Mouse (Mus musculus) bone marrow macrophage, adult 2 months (primary cell): Measurements from ENCODE around the gene Maneal. TPM values are rescaled to one million over a fixed set of nuclear protein-coding genes. Genes with fewer than 3 reads are reported as not detected.

Source experiments
- H3K27ac ChIP-seq: 2 replicates; pipeline ENCODE4 v1.5.1; 2012; ENCODE audit warnings: low read depth, low read length; ENCODE audit not compliant: insufficient read depth
- H3K4me1 ChIP-seq: 2 replicates; pipeline ENCODE4 v1.6.1; 2012; ENCODE audit warnings: low read length; ENCODE audit not compliant: control insufficient read depth, insufficient read depth
- H3K4me3 ChIP-seq: 2 replicates; pipeline ENCODE4 v1.5.1; 2012; ENCODE audit warnings: mild to moderate bottlenecking, low read length, moderate library complexity; ENCODE audit not compliant: insufficient read depth
- CTCF ChIP-seq: IDR thresholded peaks from 2 replicates; pipeline ENCODE4 v1.5.1; 2012; ENCODE audit warnings: low read depth, mild to moderate bottlenecking, low read length, moderate library complexity
- POLR2A ChIP-seq: IDR thresholded peaks from 2 replicates; pipeline ENCODE4 v1.6.1; 2012; ENCODE audit warnings: mild to moderate bottlenecking, low read depth, low read length, borderline replicate concordance
- polyA plus RNA-seq: library from polyadenylated mRNA; stranded (reverse); fragments of >200 nt; gene quantifications from 2 replicates; pipeline ENCODE4 v1.2.4, GENCODE M21; 2012; ENCODE audit not compliant: missing spikeins, insufficient read depth, insufficient read length

Gene Maneal
- polyA plus RNA-seq, 1 experiment: not detected

GRCm38 (mm10) chr4:124817803-124818202, 44.2 kb downstream of the Maneal start:
- TF ChIP-seq CTCF (no peak), POLR2A (no peak)
- H3K4me3 ChIP-seq: no peak overlapping the region
- no peak overlapping the region for H3K27ac ChIP-seq
- H3K4me1 ChIP-seq: peaks cover 11% of the 10 kb centered on the region

GRCm38 (mm10) chr4:124815901-124816300, 46.1 kb downstream of the Maneal start:
- peaks cover 24% of the 10 kb centered on the region for H3K4me1 ChIP-seq
- no peak overlapping the region for H3K27ac ChIP-seq
- H3K4me3 ChIP-seq: no peak overlapping the region
- TF ChIP-seq POLR2A (no peak), CTCF (no peak)

- H3K4me1 ChIP-seq: peaks cover 45% of the 10 kb centered on the region
- TF ChIP-seq CTCF (no peak), POLR2A (no peak)
- H3K4me3 ChIP-seq: no peak overlapping the region
- no peak overlapping the region for H3K27ac ChIP-seq
These were observed 50.5 kb downstream of the Maneal start for GRCm38 (mm10) chr4:124811347-124811975.

- H3K4me1 ChIP-seq: peaks cover 45% of the 10 kb centered on the region
- no peak overlapping the region for H3K27ac ChIP-seq
- H3K4me3 ChIP-seq: no peak overlapping the region
- no peak for TF ChIP-seq POLR2A
- TF ChIP-seq CTCF: no peak
These were observed 51.9 kb downstream of the Maneal start for GRCm38 (mm10) chr4:124810056-124810455.

- Histone ChIP-seq H3K4me1 (peaks cover 45% of the 10 kb centered on the region), H3K27ac (no peak overlapping the region), H3K4me3 (no peak overlapping the region)
- TF ChIP-seq CTCF (no peak), POLR2A (no peak)
These were observed 52.7 kb downstream of the Maneal start for GRCm38 (mm10) chr4:124809136-124809883.

- Histone ChIP-seq H3K4me1 (peaks cover 42% of the 10 kb centered on the region), H3K4me3 (no peak overlapping the region), H3K27ac (no peak overlapping the region)
- TF ChIP-seq POLR2A: no peak
- no peak for TF ChIP-seq CTCF
These were observed 53.5 kb downstream of the Maneal start for GRCm38 (mm10) chr4:124808511-124808910.

Other genes starting within 250 kb of the Maneal start
- not detected in 2 replicates for gene Pou3f1, start 205.4 kb downstream of the Maneal start, polyA plus RNA-seq
- gene Utp11, start 168.6 kb downstream of the Maneal start, polyA plus RNA-seq: 45.8 and 49.4 TPM in 2 replicates
- gene Fhl3, start 161.5 kb downstream of the Maneal start, polyA plus RNA-seq: 149 and 167 TPM in 2 replicates
- 44.4 and 47.6 TPM in 2 replicates for gene Sf3a3, start 147.4 kb downstream of the Maneal start, polyA plus RNA-seq
- gene Inpp5b, start 120.3 kb downstream of the Maneal start, polyA plus RNA-seq: 29.4 and 33.8 TPM in 2 replicates
- 12.0 and 13.1 TPM in 2 replicates for gene Mtf1, start 60.1 kb downstream of the Maneal start, polyA plus RNA-seq
- 18.6 and 20.2 TPM in 2 replicates for gene Yrdc, start 11.5 kb downstream of the Maneal start, polyA plus RNA-seq
- gene 1110065P20Rik, start 11.0 kb downstream of the Maneal start, polyA plus RNA-seq: 7.6 and 9.5 TPM in 2 replicates
- not detected in 2 replicates for gene Epha10, start 18.7 kb upstream of the Maneal start, polyA plus RNA-seq
- gene 9930104L06Rik, start 74.9 kb upstream of the Maneal start, polyA plus RNA-seq: 11.2 and 13.9 TPM in 2 replicates
- gene Cdca8, start 77.1 kb upstream of the Maneal start, polyA plus RNA-seq: 47.0 and 53.4 TPM in 2 replicates
- gene Rspo1, start 124.3 kb upstream of the Maneal start, polyA plus RNA-seq: not detected in 2 replicates
- 38.2 and 49.0 TPM in 2 replicates for gene Gnl2, start 154.4 kb upstream of the Maneal start, polyA plus RNA-seq
- 0.37 TPM in 1 of 2 replicates, not detected in the other for gene Dnali1, start 203.5 kb upstream of the Maneal start, polyA plus RNA-seq
- 18.0 and 18.5 TPM in 2 replicates for gene Snip1, start 204.5 kb upstream of the Maneal start, polyA plus RNA-seq
- 32.4 and 36.6 TPM in 2 replicates for gene Meaf6, start 223.0 kb upstream of the Maneal start, polyA plus RNA-seq